Mouse (Mus musculus) megakaryocyte-erythroid progenitor cell, adult 5-6 weeks (primary cell): ENCODE results near the gene E2f8. TPM values are rescaled to one million over a fixed set of nuclear protein-coding genes. Genes with fewer than 3 reads are reported as not detected.
A peak's percentile ranks its signal among the peaks of the same experiment; 100 is the strongest.

Source experiments
- ATAC-seq: replicated peaks from 2 replicates; pipeline ENCODE4 v1.8.0; 2016; ENCODE audit warnings: mild to moderate bottlenecking, inconsistent platforms; ENCODE audit not compliant: severe bottlenecking, poor library complexity, low FRiP score, low TSS enrichment
- total RNA-seq, 2 experiments: library from RNA; stranded (forward) in 1 of 2; stranded (reverse) in 1 of 2; fragments of 200-1000, 215-1000 nt in 1 of 2; fragments of >200 nt in 1 of 2; fragmentation: Nextera tagmentation in 1 of 2; gene quantifications; 2 replicates each; pipeline ENCODE4 v1.2.3; 2014 to 2017

Gene E2f8
- total RNA-seq, 2 experiments from 2014 or later = 35.9 to 163 TPM

- no peak for ATAC-seq
Measured at GRCm38 (mm10) chr7:48832735-48833134, 48.7 kb downstream of the E2f8 start.

GRCm38 (mm10) chr7:48830395-48830794 is 51.0 kb downstream of the E2f8 start:
- peak; percentile 62 for ATAC-seq

DNA sequence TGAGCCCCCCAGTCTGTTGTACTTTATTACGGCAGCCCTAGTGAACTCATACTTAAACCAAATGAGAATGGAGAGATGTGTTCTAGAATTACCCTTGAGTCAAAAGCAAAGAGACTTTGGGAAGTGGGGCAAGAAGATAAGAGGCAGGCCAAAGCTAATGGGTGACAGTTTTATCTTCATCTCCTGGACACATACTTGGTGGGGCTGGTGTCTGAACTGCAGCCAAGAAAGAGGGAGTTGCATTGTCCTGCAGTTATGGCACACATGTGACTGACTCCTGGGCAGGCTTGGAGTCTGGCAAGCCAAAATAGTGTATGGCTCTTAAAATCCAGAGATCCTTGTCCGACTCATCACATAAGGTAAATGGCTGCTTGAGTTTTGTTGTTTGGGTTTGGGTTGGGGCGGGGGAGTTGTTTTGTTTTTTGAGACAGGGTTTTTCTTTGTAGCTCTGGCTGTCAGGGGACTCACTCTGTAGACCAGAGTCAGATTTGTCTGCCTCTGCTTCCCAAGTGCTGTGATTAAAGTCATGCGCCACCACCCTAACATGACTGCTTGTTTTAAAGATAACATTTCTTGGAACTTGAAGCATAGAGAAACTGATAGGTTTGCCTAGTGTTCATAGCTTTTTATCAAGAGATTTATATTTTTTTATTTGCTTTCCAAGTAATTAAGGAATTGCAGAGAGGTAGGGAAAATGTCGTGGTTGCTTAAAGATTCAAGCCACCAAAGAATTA is 52.1 kb downstream of the E2f8 start:
- ATAC-seq = peak; percentile 56; the same call in 1 of the 2 replicates

GRCm38 (mm10) chr7:48825170-48825569 is 56.2 kb downstream of the E2f8 start:
- peak; percentile 44; the same call in 1 of the 2 replicates for ATAC-seq

DNA sequence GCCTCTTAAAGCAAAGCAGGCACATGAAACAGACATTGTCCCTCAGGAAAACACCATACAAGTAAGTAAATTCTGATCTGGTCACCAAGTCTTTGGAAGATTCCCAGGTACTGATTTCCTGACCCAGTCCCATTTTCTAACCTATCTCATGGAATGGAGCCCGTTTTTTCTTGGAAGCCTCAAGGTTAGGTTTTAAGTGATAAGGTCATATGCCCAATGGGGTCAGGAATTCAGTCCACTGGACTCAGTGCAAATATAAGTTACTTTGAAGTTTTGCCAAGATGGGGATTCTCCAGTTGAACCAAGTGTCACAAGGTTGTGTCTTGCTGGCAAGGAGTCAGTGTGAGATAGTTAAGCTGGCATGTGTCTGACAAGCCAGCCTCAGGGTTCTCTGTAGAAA is 56.7 kb downstream of the E2f8 start:
- no peak for ATAC-seq

GRCm38 (mm10) chr7:48823621-48824020 is 57.8 kb downstream of the E2f8 start:
- ATAC-seq = no peak

- ATAC-seq = no peak
Measured at GRCm38 (mm10) chr7:48821654-48822053, 59.7 kb downstream of the E2f8 start.

Other genes with a start within 250 kb of the E2f8 start
- gene Mrgprb3, start 237.8 kb downstream of the E2f8 start, total RNA-seq (2014; fragmentation: Nextera tagmentation) = not detected in 2 replicates
- gene Mrgprb3, start 237.8 kb downstream of the E2f8 start, total RNA-seq (2017) = not detected in 2 replicates
- gene Zdhhc13, start 92.6 kb downstream of the E2f8 start, total RNA-seq (2014; fragmentation: Nextera tagmentation) = 58.0 and 65.5 TPM in 2 replicates
- 75.3 and 94.0 TPM in 2 replicates for gene Zdhhc13, start 92.6 kb downstream of the E2f8 start, total RNA-seq (2017)
- 3.9 and 16.2 TPM in 2 replicates for gene Csrp3, start 33.6 kb downstream of the E2f8 start, total RNA-seq (2014; fragmentation: Nextera tagmentation)
- gene Csrp3, start 33.6 kb downstream of the E2f8 start, total RNA-seq (2017) = 33.1 and 36.2 TPM in 2 replicates
- 1.4 and 2.6 TPM in 2 replicates for gene Nav2, start 27.1 kb upstream of the E2f8 start, total RNA-seq (2014; fragmentation: Nextera tagmentation)
- 1.4 and 1.5 TPM in 2 replicates for gene Nav2, start 27.1 kb upstream of the E2f8 start, total RNA-seq (2017)